Mouse (Mus musculus): Measurements from ENCODE around the gene Neurl2. TPM values are rescaled to one million over a fixed set of nuclear protein-coding genes. Genes with fewer than 3 reads are reported as not detected.

Gene Neurl2
- polyA plus RNA-seq, 1 experiment from 2014 or later, result 4.5 TPM

DNA sequence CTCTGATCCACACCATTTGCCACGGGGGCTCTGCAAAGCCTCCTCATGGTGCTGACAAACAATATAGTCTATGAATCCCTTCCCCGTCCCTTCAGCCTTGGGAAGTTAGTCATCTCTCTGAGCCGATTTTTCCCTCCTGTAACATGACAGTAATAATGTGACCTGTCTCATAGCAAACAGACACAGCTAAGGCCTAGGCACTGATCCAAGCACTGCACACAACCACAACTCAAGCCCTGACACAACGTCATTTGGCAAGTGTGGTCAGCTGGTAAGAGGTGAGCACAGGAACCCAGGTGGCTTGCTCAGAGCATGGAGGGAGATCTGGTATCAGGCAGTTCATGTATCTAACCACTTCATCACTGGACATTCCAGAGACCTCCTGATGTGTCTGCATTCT lies 37.4 kb downstream of the Neurl2 start:
- H3K27me3 ChIP-seq (ENCODE audit: control insufficient read depth, insufficient read depth, low read length), result no peaks in the 10 kb centered on the region

DNA sequence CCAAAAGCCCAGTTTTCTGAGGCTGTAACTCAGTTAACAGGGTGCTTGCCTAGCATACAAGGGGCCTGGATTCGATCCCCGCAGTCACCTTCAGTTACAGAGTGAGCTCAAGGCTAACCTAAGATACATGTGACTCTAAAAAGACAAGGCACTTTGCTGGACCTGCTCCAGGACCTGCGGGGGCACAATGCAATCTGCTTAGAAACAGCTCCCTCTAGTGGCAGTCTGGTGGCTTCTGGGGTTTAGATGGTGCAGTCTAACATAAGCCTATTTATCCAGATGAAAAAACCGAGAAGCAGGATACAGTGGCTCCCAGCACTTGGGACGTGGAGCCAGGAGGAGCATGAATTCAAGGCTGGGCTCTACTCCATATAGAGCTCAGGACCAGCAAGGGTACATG lies 39.0 kb downstream of the Neurl2 start:
- Histone ChIP-seq H3K4me3 (ENCODE audit: low read depth, low read length) (no peak overlapping the region), H3K9ac (ENCODE audit: low read length) (no peak overlapping the region), H3K9me3 (ENCODE audit: control insufficient read depth, low read length) (no peaks in the 10 kb centered on the region), H3K4me1 (ENCODE audit: control insufficient read depth, insufficient read depth, low read length) (no peaks in the 10 kb centered on the region), H3K27me3 (ENCODE audit: control insufficient read depth, insufficient read depth, low read length) (no peaks in the 10 kb centered on the region), H3K27ac (ENCODE audit: low read depth, low read length) (no peak overlapping the region), H3K36me3 (ENCODE audit: control insufficient read depth, insufficient read depth, low read length) (peaks cover 12% of the 10 kb centered on the region), H3K4me2 (no peak overlapping the region)
- 41% methylated on average over 5 of the region's 5 CpGs for WGBS
- DNase-seq (ENCODE audit: low spot score, missing footprints), result peak; percentile 96
- ATAC-seq (ENCODE audit: low FRiP score), result peak; percentile 65; the same call in 1 of the 2 replicates

More for the DNA sequence above, 37.4 kb downstream of the Neurl2 start:
- H3K9ac ChIP-seq (ENCODE audit: low read length), result no peak overlapping the region
- no peak overlapping the region for H3K4me3 ChIP-seq (ENCODE audit: low read depth, low read length)
- no peak overlapping the region for H3K27ac ChIP-seq (ENCODE audit: low read depth, low read length)
- ATAC-seq (ENCODE audit: low FRiP score) (no peak), DNase-seq (ENCODE audit: low spot score, missing footprints) (no peak)
- H3K4me1 ChIP-seq (ENCODE audit: control insufficient read depth, insufficient read depth, low read length), result no peaks in the 10 kb centered on the region
- WGBS, result 88% methylated on average over 4 of the region's 4 CpGs
- H3K9me3 ChIP-seq (ENCODE audit: control insufficient read depth, low read length), result no peaks in the 10 kb centered on the region
- H3K4me2 ChIP-seq, result no peak overlapping the region
- peaks cover 12% of the 10 kb centered on the region for H3K36me3 ChIP-seq (ENCODE audit: control insufficient read depth, insufficient read depth, low read length)

DNA sequence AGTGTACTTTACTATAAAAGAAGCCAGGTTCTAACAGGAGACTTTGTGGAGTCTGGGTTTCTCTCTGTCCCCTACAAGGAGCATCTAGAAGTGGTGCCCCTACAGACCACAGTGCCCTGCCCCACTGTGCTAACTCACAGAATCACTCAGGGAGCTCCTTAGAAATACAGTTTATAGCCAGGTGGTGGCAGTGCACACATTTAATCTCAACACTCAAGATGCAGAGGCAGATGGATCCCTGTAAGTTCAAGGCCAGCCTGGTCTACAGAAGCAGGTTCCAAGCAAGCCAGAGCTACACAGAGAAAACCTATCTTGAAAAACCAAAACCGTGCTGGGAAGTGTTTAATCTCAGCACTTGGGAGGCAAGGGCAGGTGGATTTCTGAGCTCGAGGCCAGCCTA lies 39.5 kb downstream of the Neurl2 start:
- peaks cover 12% of the 10 kb centered on the region for H3K36me3 ChIP-seq (ENCODE audit: control insufficient read depth, insufficient read depth, low read length)
- DNase-seq (ENCODE audit: low spot score, missing footprints) (no peak), ATAC-seq (ENCODE audit: low FRiP score) (no peak)
- WGBS, result 89% methylated on average over 2 of the region's 2 CpGs
- H3K4me1 ChIP-seq (ENCODE audit: control insufficient read depth, insufficient read depth, low read length), result no peaks in the 10 kb centered on the region
- no peaks in the 10 kb centered on the region for H3K27me3 ChIP-seq (ENCODE audit: control insufficient read depth, insufficient read depth, low read length)
- no peak overlapping the region for H3K9ac ChIP-seq (ENCODE audit: low read length)
- H3K4me2 ChIP-seq, result no peak overlapping the region
- H3K4me3 ChIP-seq (ENCODE audit: low read depth, low read length), result no peak overlapping the region
- H3K9me3 ChIP-seq (ENCODE audit: control insufficient read depth, low read length), result no peaks in the 10 kb centered on the region
- no peak overlapping the region for H3K27ac ChIP-seq (ENCODE audit: low read depth, low read length)

DNA sequence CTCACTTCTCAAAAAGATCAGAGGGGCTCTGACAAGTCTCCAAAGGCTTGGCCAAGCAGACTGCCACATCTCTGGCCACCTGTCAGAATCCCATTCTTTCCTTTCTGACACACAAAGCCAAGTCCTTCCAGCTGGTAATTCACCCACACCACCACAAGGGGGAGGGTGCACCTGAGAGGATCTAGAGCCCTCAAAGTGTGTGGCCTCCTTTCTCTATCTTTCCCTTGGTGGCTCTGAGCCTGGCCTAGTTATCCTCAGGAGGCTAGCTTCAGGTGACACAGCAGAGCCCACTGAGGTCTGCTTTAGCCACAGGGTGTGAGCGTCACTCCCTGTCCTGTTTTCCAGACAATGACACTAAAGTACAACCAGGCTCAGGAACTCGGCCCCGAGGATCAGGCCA lies 40.0 kb downstream of the Neurl2 start:
- WGBS, result 93% methylated on average over 3 of the region's 3 CpGs

DNA sequence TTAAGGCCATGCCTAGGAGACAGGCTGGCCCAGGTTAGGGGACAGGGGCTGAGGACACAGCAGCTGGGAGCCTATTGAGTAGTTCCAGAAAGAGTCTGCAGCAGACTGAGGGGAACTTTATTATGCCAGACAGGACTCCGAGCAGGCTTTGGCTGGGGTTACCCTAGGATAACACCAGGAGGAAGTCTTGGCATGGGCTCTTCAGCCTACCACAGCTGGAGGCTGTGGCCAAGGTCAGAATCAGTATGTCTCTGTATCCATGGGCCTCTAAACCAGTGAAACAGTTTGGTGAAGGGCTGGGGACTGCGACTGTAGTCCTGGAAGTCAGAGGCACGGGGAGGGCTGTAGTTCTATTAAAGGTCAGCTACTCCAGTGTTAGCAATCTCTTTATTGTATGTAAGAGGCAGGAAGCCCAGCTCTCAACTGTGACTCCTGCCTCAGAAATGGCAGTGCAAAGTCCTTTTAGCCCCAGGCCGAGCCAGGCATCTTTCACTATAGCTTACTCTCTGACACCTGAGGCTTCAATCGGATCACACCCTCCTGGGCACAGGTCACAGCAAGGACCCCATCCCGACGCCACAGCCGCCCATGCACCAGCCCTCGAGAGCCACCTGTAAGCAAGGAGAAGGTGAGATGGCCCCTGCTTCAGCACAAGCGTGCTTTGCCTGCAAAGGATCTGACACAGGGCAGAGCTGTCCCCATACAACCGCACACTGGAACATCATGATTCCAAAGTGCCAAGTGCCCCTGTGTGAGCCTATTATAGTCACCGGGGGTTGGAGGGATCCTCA lies 40.7 kb downstream of the Neurl2 start:
- H3K4me1 ChIP-seq (ENCODE audit: control insufficient read depth, insufficient read depth, low read length), result no peaks in the 10 kb centered on the region
- no peak overlapping the region for H3K9ac ChIP-seq (ENCODE audit: low read length)
- H3K27me3 ChIP-seq (ENCODE audit: control insufficient read depth, insufficient read depth, low read length), result no peaks in the 10 kb centered on the region
- ATAC-seq (ENCODE audit: low FRiP score), result no peak
- WGBS, result 93% methylated on average over 12 of the region's 12 CpGs
- H3K36me3 ChIP-seq (ENCODE audit: control insufficient read depth, insufficient read depth, low read length), result peaks cover 12% of the 10 kb centered on the region
- no peak overlapping the region for H3K4me2 ChIP-seq
- no peak overlapping the region for H3K4me3 ChIP-seq (ENCODE audit: low read depth, low read length)
- no peaks in the 10 kb centered on the region for H3K9me3 ChIP-seq (ENCODE audit: control insufficient read depth, low read length)
- DNase-seq (ENCODE audit: low spot score, missing footprints), result peak; percentile 86
- H3K27ac ChIP-seq (ENCODE audit: low read depth, low read length), result no peak overlapping the region

More for the DNA sequence above, 40.0 kb downstream of the Neurl2 start:
- ATAC-seq (ENCODE audit: low FRiP score) (no peak), DNase-seq (ENCODE audit: low spot score, missing footprints) (peak; percentile 95)
- Histone ChIP-seq H3K4me3 (ENCODE audit: low read depth, low read length) (no peak overlapping the region), H3K9me3 (ENCODE audit: control insufficient read depth, low read length) (no peaks in the 10 kb centered on the region), H3K36me3 (ENCODE audit: control insufficient read depth, insufficient read depth, low read length) (peaks cover 12% of the 10 kb centered on the region), H3K4me1 (ENCODE audit: control insufficient read depth, insufficient read depth, low read length) (no peaks in the 10 kb centered on the region), H3K27me3 (ENCODE audit: control insufficient read depth, insufficient read depth, low read length) (no peaks in the 10 kb centered on the region), H3K27ac (ENCODE audit: low read depth, low read length) (no peak overlapping the region), H3K9ac (ENCODE audit: low read length) (no peak overlapping the region), H3K4me2 (no peak overlapping the region)

DNA sequence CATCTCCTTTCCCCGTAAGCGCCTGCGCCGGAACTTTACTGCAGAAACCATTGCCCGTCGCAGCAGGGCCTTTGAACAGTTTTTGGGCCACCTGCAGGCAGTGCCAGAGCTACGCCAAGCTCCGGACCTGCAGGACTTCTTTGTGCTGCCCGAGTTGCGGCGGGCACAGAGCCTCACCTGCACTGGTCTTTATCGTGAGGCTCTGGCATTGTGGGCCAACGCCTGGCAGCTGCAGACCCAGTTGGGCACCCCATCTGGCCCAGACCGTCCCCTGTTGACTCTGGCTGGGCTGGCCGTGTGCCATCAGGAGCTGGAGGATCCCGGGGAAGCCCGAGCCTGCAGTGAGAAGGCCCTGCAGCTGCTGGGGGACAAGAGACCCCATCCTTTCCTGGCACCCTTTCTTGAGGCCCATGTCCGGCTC lies 41.4 kb downstream of the Neurl2 start:
- 96% methylated on average over 18 of the region's 18 CpGs for WGBS
- Histone ChIP-seq H3K4me3 (ENCODE audit: low read depth, low read length) (no peak overlapping the region), H3K4me1 (ENCODE audit: control insufficient read depth, insufficient read depth, low read length) (no peaks in the 10 kb centered on the region), H3K27me3 (ENCODE audit: control insufficient read depth, insufficient read depth, low read length) (no peaks in the 10 kb centered on the region), H3K9me3 (ENCODE audit: control insufficient read depth, low read length) (no peaks in the 10 kb centered on the region), H3K9ac (ENCODE audit: low read length) (no peak overlapping the region), H3K4me2 (no peak overlapping the region), H3K27ac (ENCODE audit: low read depth, low read length) (no peak overlapping the region), H3K36me3 (ENCODE audit: control insufficient read depth, insufficient read depth, low read length) (peaks cover 10% of the 10 kb centered on the region)
- ATAC-seq (ENCODE audit: low FRiP score) (no peak), DNase-seq (ENCODE audit: low spot score, missing footprints) (no peak)

DNA sequence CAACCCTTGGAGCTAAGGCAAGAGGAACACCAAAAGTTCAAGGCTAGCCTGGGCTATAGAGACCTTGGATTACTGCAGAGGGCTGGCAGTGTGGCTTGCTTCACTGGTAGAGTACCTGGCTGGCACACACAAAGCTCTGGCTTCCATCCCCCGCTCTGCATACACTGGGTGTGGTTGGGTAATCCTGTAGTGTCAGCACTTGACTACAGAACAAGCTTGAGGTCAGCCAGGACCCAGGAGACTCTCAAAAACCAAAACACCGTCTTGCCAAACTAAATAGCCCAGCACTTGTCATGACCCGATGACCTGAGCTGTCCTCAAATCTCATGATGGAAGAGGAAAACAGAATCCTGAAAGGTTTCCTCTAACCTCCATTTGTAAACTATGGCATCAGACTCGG lies 42.8 kb downstream of the Neurl2 start:
- no peak overlapping the region for H3K4me2 ChIP-seq
- H3K4me3 ChIP-seq (ENCODE audit: low read depth, low read length), result no peak overlapping the region
- peaks cover 8% of the 10 kb centered on the region; the same call in 1 of the 2 replicates for H3K36me3 ChIP-seq (ENCODE audit: control insufficient read depth, insufficient read depth, low read length)
- 83% methylated on average over 4 of the region's 4 CpGs for WGBS
- H3K27me3 ChIP-seq (ENCODE audit: control insufficient read depth, insufficient read depth, low read length), result no peaks in the 10 kb centered on the region
- ATAC-seq (ENCODE audit: low FRiP score) (no peak), DNase-seq (ENCODE audit: low spot score, missing footprints) (no peak)
- H3K4me1 ChIP-seq (ENCODE audit: control insufficient read depth, insufficient read depth, low read length), result peaks cover 3% of the 10 kb centered on the region
- no peak overlapping the region for H3K27ac ChIP-seq (ENCODE audit: low read depth, low read length)
- no peaks in the 10 kb centered on the region for H3K9me3 ChIP-seq (ENCODE audit: control insufficient read depth, low read length)
- H3K9ac ChIP-seq (ENCODE audit: low read length), result no peak overlapping the region

DNA sequence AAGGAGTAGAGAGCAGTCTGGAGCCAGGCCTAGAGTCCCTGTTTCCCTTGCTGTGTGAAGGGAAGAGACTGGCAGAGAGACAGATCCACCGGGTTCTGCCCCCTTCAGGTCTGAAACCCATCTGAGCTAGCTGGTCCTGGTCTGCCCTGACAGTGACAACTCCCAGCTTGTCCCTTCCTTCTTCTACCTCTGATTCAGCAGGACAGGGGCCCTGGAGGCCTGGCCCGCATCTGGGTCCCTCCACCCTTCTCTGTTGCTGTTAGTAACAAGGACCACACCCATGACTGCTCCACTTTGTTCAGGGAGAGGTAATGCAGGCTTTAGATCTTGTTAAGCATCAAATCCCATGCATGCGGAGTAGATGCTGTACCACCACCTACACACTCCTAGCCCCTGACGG lies 44.8 kb downstream of the Neurl2 start:
- Histone ChIP-seq H3K4me2 (no peak overlapping the region), H3K4me1 (ENCODE audit: control insufficient read depth, insufficient read depth, low read length) (peaks cover 8% of the 10 kb centered on the region), H3K4me3 (ENCODE audit: low read depth, low read length) (no peak overlapping the region), H3K9ac (ENCODE audit: low read length) (no peak overlapping the region), H3K36me3 (ENCODE audit: control insufficient read depth, insufficient read depth, low read length) (peaks cover 8% of the 10 kb centered on the region; the same call in 1 of the 2 replicates), H3K27me3 (ENCODE audit: control insufficient read depth, insufficient read depth, low read length) (no peaks in the 10 kb centered on the region), H3K27ac (ENCODE audit: low read depth, low read length) (no peak overlapping the region), H3K9me3 (ENCODE audit: control insufficient read depth, low read length) (no peaks in the 10 kb centered on the region)
- 77% methylated on average over 4 of the region's 4 CpGs for WGBS
- no peak for DNase-seq (ENCODE audit: low spot score, missing footprints)
- ATAC-seq (ENCODE audit: low FRiP score), result no peak

DNA sequence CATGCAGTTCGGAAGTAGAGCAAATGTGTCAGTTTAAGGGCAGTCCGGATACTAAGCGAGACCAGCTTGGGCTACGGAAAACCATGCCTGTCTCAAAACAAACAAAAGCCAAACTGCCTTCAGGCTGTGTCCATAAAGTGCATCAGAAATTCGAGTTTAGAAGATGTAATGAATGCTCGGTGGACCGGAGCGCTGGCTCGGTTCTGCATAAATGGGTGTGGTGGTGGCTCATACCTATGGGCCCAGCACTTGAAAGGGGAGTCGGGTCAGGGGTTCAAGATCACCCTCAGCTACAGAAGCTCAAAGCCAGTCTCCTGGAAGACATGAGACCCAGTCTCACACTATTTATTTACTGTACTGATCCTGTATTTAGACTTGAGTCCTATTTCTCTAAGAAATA lies 45.5 kb downstream of the Neurl2 start:
- H3K4me3 ChIP-seq (ENCODE audit: low read depth, low read length), result no peak overlapping the region
- WGBS, result 82% methylated on average over 10 of the region's 10 CpGs
- H3K4me1 ChIP-seq (ENCODE audit: control insufficient read depth, insufficient read depth, low read length), result peaks cover 8% of the 10 kb centered on the region
- no peaks in the 10 kb centered on the region for H3K9me3 ChIP-seq (ENCODE audit: control insufficient read depth, low read length)
- no peak overlapping the region for H3K27ac ChIP-seq (ENCODE audit: low read depth, low read length)
- DNase-seq (ENCODE audit: low spot score, missing footprints) (no peak), ATAC-seq (ENCODE audit: low FRiP score) (no peak)
- H3K27me3 ChIP-seq (ENCODE audit: control insufficient read depth, insufficient read depth, low read length), result no peaks in the 10 kb centered on the region
- H3K4me2 ChIP-seq, result no peak overlapping the region
- H3K36me3 ChIP-seq (ENCODE audit: control insufficient read depth, insufficient read depth, low read length), result peaks cover 5% of the 10 kb centered on the region; the same call in 1 of the 2 replicates
- no peak overlapping the region for H3K9ac ChIP-seq (ENCODE audit: low read length)

Data from midbrain, embryonic 11.5 days (tissue).